Mouse (Mus musculus) thymus, postnatal 0 days (tissue): ENCODE measurements around the gene Osbpl3. TPM values are rescaled to one million over a fixed set of nuclear protein-coding genes. Genes with fewer than 3 reads are reported as not detected.

Source experiments
- DNase-seq: peaks from one replicate; pipeline ENCODE4 v3.0.0-alpha.2; 2015; ENCODE audit warnings: low spot score
- polyA plus RNA-seq: library from polyadenylated mRNA; unstranded; fragments of >200 nt; fragmentation: Nextera tagmentation; extraction: Ambion mirVana; gene quantifications from 2 replicates; pipeline ENCODE4 v1.2.1, GENCODE M21; 2015

The Osbpl3 gene
- polyA plus RNA-seq, 1 experiment from 2014 or later: 7.7 TPM

DNA sequence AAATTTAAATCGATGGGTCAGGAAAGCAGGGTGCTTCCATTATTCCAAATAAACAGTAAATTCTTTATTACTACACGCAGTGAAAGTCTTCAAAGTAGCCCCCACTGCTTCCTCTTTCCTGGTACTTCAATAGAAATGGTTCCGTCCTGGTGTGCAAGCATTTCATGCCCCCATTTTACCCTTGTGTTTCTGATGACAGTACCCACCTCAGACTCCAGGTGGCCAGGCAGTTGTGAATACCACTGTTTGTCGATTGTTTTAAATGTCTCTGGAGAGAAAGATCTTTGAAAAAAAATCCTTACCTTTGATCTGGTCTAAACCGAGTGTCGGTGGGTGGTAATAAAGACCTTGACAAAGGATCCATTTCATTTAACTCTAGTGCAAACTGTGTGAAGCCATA, 155.4 kb downstream of the Osbpl3 start:
- peak; percentile 37 for DNase-seq

DNA sequence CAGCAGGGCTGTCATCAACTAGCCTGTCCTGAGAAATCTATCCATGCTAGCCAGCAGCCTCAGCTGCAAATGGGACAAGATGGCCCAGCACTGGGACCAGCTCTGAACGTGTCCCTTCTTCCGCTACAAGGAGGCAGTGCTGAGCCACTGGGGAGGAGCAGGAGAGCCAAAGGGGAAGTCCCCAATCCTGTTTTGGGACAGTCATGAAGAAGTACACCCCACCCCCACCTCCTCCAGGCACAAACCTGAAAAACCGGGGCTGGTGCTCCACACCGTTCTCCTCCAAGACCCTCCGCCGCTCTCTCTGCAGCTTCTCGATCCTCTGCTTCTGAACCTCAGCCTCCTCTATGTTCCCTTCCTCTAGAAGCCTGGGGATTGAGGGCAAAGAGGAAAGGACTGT, 156.9 kb downstream of the Osbpl3 start:
- DNase-seq: no peak

DNA sequence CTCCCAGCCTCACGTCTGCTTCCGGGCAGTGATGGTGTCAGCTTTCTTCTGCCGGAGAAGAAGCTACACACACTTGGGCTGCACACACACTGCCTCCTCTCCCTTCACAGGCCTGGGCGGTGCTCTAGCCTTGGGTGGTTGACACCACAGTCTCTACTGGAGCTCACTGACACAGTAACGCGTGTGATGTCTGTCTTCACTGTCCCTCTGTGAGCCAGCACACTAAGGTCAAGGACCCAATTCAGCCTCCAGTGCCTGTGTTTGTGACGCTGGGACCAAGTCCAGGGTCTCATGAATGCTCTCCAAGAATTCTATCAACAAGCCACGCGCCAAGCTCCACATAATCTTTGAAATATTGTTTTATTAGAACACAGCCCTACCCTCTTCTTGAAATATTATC, 158.3 kb downstream of the Osbpl3 start:
- DNase-seq: no peak

- no peak for DNase-seq
These were observed 160.9 kb downstream of the Osbpl3 start for GRCm38 (mm10) chr6:50295136-50295535.

DNA sequence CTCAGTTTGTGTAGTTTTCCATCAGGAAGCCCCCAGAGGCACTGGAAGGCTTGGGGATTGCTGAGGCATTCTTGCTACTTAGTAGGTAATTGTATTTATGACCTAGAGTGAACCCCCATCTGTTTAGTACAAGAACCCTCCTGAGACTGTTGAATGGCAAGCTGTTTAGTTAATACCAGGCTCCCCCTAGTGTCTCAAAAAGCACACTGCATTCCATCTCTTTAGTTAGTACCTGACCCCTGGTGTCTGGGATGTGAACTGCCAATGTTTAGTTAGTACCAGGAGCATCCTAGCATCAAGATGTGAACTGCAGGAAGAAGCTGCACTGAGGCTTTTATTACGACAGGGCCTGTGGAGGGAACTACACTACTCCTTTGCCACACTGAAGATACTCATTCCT, 161.9 kb downstream of the Osbpl3 start:
- DNase-seq: peak; percentile 92

DNA sequence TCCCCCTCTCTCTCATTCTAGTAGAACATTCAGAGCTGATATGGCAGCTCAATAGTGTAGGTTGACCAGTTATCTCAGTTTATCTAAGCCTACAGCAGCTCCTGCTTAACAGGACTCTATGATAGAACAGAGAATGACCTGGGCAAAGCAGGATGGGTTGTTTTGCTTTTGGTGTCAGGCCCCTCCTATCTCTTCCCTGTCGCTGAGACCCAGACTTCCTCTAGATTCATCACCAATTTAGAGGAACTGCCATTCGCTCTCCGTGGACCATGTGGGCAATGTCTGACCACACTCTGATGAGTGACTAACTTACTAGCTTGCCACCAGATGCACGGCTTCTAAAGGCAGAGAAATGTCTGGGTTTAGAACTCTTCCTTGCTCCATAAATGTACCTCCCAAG, 164.4 kb downstream of the Osbpl3 start:
- no peak for DNase-seq

GRCm38 (mm10) chr6:50286881-50287280, 169.1 kb downstream of the Osbpl3 start:
- DNase-seq: no peak

- no peak for DNase-seq
These were observed 176.4 kb downstream of the Osbpl3 start for GRCm38 (mm10) chr6:50279642-50280041.

GRCm38 (mm10) chr6:50273947-50274346, 182.1 kb downstream of the Osbpl3 start:
- DNase-seq: no peak

DNA sequence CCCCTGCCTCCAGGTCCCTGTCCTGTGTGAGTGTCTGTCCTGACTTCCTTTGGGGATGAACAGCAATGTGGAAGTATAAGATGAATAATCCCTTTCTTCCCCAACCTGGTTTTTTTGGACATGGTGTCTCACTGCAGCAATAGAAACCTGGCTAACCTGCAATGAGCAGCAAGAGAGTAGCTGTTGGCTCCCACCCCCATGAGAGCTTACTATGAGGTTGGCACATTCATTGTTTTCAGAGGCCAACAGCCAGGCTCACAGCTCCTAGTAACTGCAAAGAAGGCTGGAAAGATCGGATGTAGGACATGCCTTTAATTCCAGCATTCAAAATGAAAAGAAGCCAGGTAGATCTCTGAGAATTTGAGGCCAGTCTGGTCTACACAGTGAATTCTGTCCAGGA, 182.6 kb downstream of the Osbpl3 start:
- no peak for DNase-seq

GRCm38 (mm10) chr6:50263670-50264069, 192.3 kb downstream of the Osbpl3 start, which contains the start of gene Gsdme:
Gsdme (minus strand) TSS chr6:50263862.
- DNase-seq: no peak

DNA sequence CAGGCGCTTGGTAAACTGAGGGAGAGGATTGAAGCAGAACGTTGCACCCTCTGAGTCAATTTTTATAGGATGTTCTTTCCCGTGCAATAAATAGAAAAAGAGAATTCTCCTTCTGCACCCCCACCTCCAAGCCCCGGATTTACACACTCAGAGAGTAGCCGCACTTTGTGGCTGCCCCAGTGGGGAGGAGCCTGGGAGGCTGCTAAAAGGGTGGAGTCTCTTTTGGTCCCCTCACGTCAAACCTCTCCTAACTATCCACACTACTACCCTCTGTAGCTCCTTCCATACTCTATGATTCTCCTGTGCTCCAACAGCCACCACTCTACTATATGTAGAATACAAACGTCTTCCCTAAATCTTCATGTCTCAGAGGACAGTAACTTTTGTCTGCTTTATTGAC, 193.7 kb downstream of the Osbpl3 start:
- DNase-seq: no peak

- no peak for DNase-seq
These were observed 194.1 kb downstream of the Osbpl3 start for GRCm38 (mm10) chr6:50261922-50262261.

GRCm38 (mm10) chr6:50261201-50261921, 194.6 kb downstream of the Osbpl3 start:
- peak; percentile 75 for DNase-seq

GRCm38 (mm10) chr6:50255356-50255755, 200.6 kb downstream of the Osbpl3 start:
- DNase-seq: no peak

- DNase-seq: no peak
These were observed 201.2 kb downstream of the Osbpl3 start for GRCm38 (mm10) chr6:50254723-50255184.

DNA sequence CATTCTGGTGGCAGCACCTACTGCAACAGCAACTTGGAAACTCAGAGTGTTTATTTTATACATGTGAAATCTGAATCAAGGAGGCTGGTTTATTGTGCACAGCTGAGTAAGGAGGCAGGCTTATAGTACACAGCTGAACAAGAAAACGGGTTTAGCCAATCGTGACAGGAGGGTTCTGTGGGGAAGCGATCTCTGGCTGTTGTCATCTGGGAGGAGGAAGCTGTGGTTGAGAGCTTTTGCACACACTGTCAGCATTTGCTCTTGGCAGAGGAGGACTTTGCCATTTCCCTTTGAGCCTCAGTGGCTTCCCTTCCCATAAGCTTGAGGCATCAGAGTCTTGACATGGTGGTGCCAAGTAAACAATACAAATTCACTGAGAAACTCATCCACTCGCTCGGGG, 203.3 kb downstream of the Osbpl3 start:
- DNase-seq: peak; percentile 84

GRCm38 (mm10) chr6:50247791-50248190, 208.2 kb downstream of the Osbpl3 start:
- no peak for DNase-seq

DNA sequence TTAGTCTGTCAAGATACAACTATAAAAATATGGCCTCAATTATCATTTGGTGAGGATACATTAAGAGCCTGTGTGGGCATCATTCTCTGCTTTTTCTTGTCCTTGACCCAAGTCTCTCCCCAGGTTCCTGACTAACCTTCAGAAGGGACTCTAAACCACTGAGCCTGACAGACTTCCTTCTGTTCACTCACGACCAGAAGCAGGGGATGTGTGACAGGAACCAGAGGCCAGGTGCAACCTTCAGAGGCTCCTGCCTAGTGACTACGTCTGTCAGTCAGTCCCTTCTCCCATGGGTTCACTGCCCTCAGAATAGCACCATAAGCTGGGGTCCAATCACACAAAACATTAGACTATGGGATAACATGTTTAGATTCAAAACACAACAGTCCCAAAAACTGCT, 208.6 kb downstream of the Osbpl3 start:
- peak; percentile 61 for DNase-seq

GRCm38 (mm10) chr6:50244967-50245366, 211.0 kb downstream of the Osbpl3 start:
- DNase-seq: peak; percentile 33

- DNase-seq: no peak
These were observed 211.9 kb downstream of the Osbpl3 start for GRCm38 (mm10) chr6:50244126-50244525.
